Mouse (Mus musculus) stomach, postnatal 0 days (tissue): ENCODE results near the gene Cgas.

ENCODE experiments used
- CTCF ChIP-seq: IDR thresholded peaks from 2 replicates; pipeline ENCODE4 v1.5.1; 2016; ENCODE audit warnings: antibody characterized with exemption, low read depth, mild to moderate bottlenecking, moderate library complexity
- EP300 ChIP-seq: optimal IDR thresholded peaks from 2 replicates; pipeline ENCODE3; 2016; ENCODE audit warnings: antibody characterized with exemption

GRCm38 (mm10) chr9:78477021-78477551, 34.0 kb upstream of the Cgas start:
- peak; percentile 74 for TF ChIP-seq CTCF
- no peak for TF ChIP-seq EP300
